Mouse (Mus musculus): ENCODE measurements at regions not wholly inside any gene's neighbourhood (a gene's known extent, or its start where the extent isn't known, plus 50 kb on each side); places are given as distances from the start of the nearest gene placed in this dataset.

DNA sequence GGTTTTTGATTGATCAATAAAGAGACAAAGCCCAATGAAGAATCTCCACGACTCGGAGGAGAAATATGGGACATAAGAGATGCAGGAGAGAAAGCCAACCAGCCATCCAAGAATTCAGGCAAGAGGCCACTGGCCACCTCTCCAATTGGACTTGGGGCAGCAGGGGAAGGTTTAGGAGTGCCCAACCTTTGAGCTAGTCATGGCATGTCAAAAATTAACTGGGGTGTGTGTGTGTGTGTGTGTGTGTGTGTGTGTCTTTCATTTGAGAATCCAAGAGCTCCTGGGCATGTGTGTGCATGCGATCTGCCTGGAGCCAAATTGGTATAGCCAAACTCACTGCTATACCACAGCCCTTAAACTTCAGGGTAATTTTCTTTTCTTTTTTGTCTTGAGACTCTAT lies 51.6 kb upstream of the Cecr2 start:
- Histone ChIP-seq H3K4me3 (replicated peaks) (no peak overlapping the region), H3K4me1 (replicated peaks) (no peaks in the 10 kb centered on the region), H3K4me2 (replicated peaks) (no peak overlapping the region), H3K27ac (no peak overlapping the region), H3K9me3 (no peaks in the 10 kb centered on the region), H3K27me3 (no peaks in the 10 kb centered on the region), H3K9ac (replicated peaks) (no peak overlapping the region), H3K36me3 (no peaks in the 10 kb centered on the region)
- no peak for ATAC-seq
- 93% methylated on average over 3 of the region's 3 CpGs for WGBS

- no peak overlapping the region for H3K4me3 ChIP-seq (replicated peaks)
- H3K27me3 ChIP-seq, result no peaks in the 10 kb centered on the region
- no peaks in the 10 kb centered on the region for H3K9me3 ChIP-seq
- no peaks in the 10 kb centered on the region for H3K4me1 ChIP-seq (replicated peaks)
- no peak for ATAC-seq
- H3K36me3 ChIP-seq, result no peaks in the 10 kb centered on the region
- H3K9ac ChIP-seq (replicated peaks), result no peak overlapping the region
- 73% methylated on average over 7 of the region's 7 CpGs for WGBS
- no peak overlapping the region for H3K4me2 ChIP-seq (replicated peaks)
- no peak overlapping the region for H3K27ac ChIP-seq
Observed at GRCm38 (mm10) chr6:120612346-120612745, 53.8 kb upstream of the Cecr2 start.

DNA sequence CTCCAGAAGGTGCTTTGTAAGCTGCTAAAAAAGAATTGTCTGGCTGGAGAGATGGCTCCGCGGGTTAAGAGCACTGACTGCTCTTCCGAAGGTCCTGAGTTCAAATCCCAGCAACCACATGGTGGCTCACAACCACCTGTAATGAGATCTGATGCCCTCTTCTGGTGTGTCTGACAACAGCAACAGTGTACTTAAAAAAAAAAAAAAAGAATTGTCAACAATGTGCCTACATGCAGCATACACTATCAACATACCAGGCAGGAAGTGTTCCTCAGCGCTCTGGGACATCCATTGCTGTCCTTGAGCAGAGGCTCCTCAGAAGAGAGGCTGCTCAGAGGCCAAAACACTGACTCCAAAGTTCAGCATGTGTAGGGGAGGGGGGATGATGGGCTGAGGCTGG lies 56.3 kb upstream of the Cecr2 start:
- ATAC-seq, result no peak
- Histone ChIP-seq H3K9me3 (no peaks in the 10 kb centered on the region), H3K27ac (no peak overlapping the region), H3K4me3 (replicated peaks) (no peak overlapping the region), H3K4me1 (replicated peaks) (peaks cover under 1% of the 10 kb centered on the region; the same call in 1 of the 2 replicates), H3K9ac (replicated peaks) (no peak overlapping the region), H3K4me2 (replicated peaks) (no peak overlapping the region), H3K36me3 (no peaks in the 10 kb centered on the region), H3K27me3 (no peaks in the 10 kb centered on the region)
- WGBS, result 80% methylated on average over 4 of the region's 4 CpGs

DNA sequence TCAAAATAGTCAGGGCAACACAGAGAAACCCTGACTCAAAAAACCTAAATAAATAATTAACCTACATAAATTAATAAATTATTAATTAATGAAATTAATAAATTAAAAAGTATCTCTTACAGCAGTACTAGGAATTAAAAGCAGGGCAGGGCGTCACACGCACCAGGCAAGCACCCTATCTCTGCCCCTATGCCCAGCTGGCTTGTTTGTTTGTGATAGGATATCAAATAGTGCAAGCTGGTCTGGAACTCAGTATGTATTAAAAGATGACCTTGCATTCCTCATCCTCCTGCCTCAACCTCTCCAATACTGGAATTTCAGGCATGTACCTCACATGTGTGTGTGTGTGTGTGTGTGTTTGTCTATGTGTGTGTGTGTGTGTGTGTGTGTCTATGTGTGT lies 60.7 kb upstream of the Cecr2 start:
- no peak overlapping the region for H3K27ac ChIP-seq
- ATAC-seq, result no peak
- no peaks in the 10 kb centered on the region for H3K9me3 ChIP-seq
- no peaks in the 10 kb centered on the region for H3K27me3 ChIP-seq
- H3K4me3 ChIP-seq (replicated peaks), result no peak overlapping the region
- no peak overlapping the region for H3K4me2 ChIP-seq (replicated peaks)
- H3K36me3 ChIP-seq, result no peaks in the 10 kb centered on the region
- no peak overlapping the region for H3K9ac ChIP-seq (replicated peaks)
- 91% methylated on average over 2 of the region's 2 CpGs for WGBS
- H3K4me1 ChIP-seq (replicated peaks), result peaks cover 8% of the 10 kb centered on the region

DNA sequence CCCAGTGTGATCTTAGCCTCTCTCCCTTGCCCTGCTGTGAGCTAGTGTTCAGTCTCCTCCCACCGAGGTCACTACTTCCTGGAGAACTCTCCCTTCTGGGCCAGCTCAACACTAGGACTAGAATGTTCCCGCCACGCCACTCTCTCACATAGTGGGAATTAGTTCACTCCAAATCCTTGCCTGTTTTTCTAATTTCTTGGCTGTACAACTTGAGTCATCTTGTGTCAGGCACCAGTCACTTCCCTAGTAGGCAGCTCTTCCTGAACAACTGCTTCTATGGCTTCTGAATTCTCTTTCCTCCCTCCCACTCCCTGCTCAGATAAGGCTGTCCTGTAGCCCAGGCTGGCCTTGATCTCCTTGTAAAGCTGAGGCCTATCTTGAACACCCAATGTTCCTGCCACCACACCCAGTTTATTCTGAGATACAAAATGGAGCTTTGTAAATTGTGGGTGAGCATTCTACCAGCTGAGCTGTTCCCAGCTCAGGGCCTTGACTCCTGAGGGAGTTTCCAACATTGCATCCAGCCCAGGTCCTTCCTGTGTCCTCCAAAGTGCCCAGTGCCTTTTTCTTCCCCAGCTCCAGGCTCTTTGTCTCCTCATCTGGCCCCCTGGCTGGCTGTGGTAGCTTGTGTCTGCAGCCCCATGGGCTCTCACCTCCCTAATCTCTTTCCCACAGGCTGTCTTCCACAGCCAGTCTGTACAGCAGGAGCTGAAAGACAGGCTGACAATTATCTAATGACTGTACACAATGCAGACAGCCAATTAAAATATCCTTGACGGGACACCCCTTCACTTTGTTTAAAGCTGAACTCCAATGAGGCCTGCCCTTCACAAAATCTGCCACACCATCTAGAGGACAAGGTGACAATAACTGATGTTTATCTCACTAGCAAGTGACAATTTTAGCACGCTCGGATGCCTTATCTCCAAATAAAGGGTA lies 61.9 kb upstream of the Cecr2 start:
- H3K4me3 ChIP-seq (replicated peaks), result no peak overlapping the region
- peak overlapping the region; percentile 54 for H3K27ac ChIP-seq
- ATAC-seq, result no peak
- no peaks in the 10 kb centered on the region for H3K9me3 ChIP-seq
- H3K9ac ChIP-seq (replicated peaks), result no peak overlapping the region
- no peak overlapping the region for H3K4me2 ChIP-seq (replicated peaks)
- H3K4me1 ChIP-seq (replicated peaks), result peaks cover 8% of the 10 kb centered on the region
- WGBS, result 43% methylated on average over 6 of the region's 6 CpGs
- no peaks in the 10 kb centered on the region for H3K27me3 ChIP-seq
- no peaks in the 10 kb centered on the region for H3K36me3 ChIP-seq

- Histone ChIP-seq H3K27me3 (no peaks in the 10 kb centered on the region), H3K9me3 (no peaks in the 10 kb centered on the region), H3K4me2 (replicated peaks) (no peak overlapping the region), H3K27ac (no peak overlapping the region), H3K9ac (replicated peaks) (no peak overlapping the region), H3K4me3 (replicated peaks) (no peak overlapping the region), H3K36me3 (no peaks in the 10 kb centered on the region), H3K4me1 (replicated peaks) (peaks cover 8% of the 10 kb centered on the region)
- 47% methylated on average over 2 of the region's 2 CpGs for WGBS
- ATAC-seq, result no peak
Observed at GRCm38 (mm10) chr6:120603454-120603853, 62.7 kb upstream of the Cecr2 start.

GRCm38 (mm10) chr6:120600376-120600775 lies 65.8 kb upstream of the Cecr2 start:
- Histone ChIP-seq H3K4me2 (replicated peaks) (no peak overlapping the region), H3K4me1 (replicated peaks) (peaks cover 8% of the 10 kb centered on the region), H3K9me3 (no peaks in the 10 kb centered on the region), H3K27ac (no peak overlapping the region), H3K27me3 (no peaks in the 10 kb centered on the region), H3K36me3 (no peaks in the 10 kb centered on the region), H3K4me3 (replicated peaks) (no peak overlapping the region), H3K9ac (replicated peaks) (no peak overlapping the region)
- 86% methylated on average over 2 of the region's 2 CpGs for WGBS
- ATAC-seq, result no peak

DNA sequence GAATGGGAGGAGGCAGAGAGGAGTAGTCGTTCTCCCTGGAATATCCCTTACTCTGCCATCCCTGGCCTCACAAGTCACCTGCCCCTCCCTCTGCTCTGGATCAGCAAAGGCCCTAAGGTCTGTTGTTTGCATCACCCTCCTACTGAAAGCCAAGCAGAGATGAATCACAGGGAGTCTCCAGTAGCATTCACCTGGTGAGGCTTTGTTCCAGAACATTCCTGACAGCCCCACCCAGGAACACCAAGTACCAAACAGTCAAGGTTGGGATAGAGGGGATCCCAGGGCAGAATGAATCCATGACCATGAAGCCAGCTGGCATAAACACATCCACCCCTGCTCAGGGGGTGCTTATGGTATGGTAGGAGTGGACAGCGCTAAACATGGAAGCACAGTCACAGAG lies 67.4 kb upstream of the Hdhd5 start:
- no peaks in the 10 kb centered on the region for H3K36me3 ChIP-seq

GRCm38 (mm10) chr6:120597887-120598286 lies 66.8 kb upstream of the Hdhd5 start:
- no peak for ATAC-seq
- no peaks in the 10 kb centered on the region for H3K27me3 ChIP-seq
- H3K4me1 ChIP-seq (replicated peaks), result no peaks in the 10 kb centered on the region; the same call in 1 of the 2 replicates
- 34% methylated on average over 3 of the region's 3 CpGs for WGBS
- no peak overlapping the region for H3K27ac ChIP-seq
- no peaks in the 10 kb centered on the region for H3K9me3 ChIP-seq
- no peak overlapping the region for H3K9ac ChIP-seq (replicated peaks)
- no peak overlapping the region for H3K4me2 ChIP-seq (replicated peaks)
- H3K36me3 ChIP-seq, result no peaks in the 10 kb centered on the region
- H3K4me3 ChIP-seq (replicated peaks), result no peak overlapping the region

More for the DNA sequence above, 67.4 kb upstream of the Hdhd5 start:
- 75% methylated on average over 2 of the region's 2 CpGs for WGBS
- Histone ChIP-seq H3K27ac (no peak overlapping the region), H3K9me3 (no peaks in the 10 kb centered on the region), H3K9ac (replicated peaks) (no peak overlapping the region), H3K27me3 (no peaks in the 10 kb centered on the region), H3K4me2 (replicated peaks) (no peak overlapping the region), H3K4me1 (replicated peaks) (no peaks in the 10 kb centered on the region), H3K4me3 (replicated peaks) (no peak overlapping the region)
- ATAC-seq, result no peak

GRCm38 (mm10) chr6:120596717-120597116 lies 65.6 kb upstream of the Hdhd5 start:
- WGBS, result 93% methylated on average over 3 of the region's 3 CpGs
- H3K4me3 ChIP-seq (replicated peaks), result no peak overlapping the region
- no peak overlapping the region for H3K9ac ChIP-seq (replicated peaks)
- H3K36me3 ChIP-seq, result no peaks in the 10 kb centered on the region
- H3K4me1 ChIP-seq (replicated peaks), result peaks cover 12% of the 10 kb centered on the region
- H3K4me2 ChIP-seq (replicated peaks), result no peak overlapping the region
- no peak for ATAC-seq
- no peaks in the 10 kb centered on the region for H3K27me3 ChIP-seq
- H3K27ac ChIP-seq, result no peak overlapping the region
- no peaks in the 10 kb centered on the region for H3K9me3 ChIP-seq

DNA sequence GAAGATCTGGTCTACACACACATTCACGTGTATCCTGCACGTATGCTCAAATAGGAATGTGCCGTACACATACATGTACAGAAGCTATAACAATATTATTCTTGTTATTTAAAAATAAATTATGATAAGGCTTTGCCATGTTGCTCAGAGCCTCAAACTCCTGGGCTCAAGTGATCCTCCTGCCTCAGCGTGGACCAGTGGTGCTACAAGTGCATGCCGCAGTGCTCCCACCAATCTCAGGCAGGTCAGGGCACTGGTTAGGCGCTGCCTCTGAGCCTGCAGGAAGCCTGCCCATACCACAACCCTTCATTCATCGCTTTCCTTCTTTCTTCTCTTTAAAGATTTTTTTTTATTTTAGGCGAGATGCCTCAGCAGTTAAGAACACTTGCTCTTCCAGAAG lies 63.3 kb upstream of the Hdhd5 start:
- H3K4me1 ChIP-seq (replicated peaks), result peaks cover 13% of the 10 kb centered on the region
- H3K9ac ChIP-seq (replicated peaks), result no peak overlapping the region
- H3K4me2 ChIP-seq (replicated peaks), result no peak overlapping the region
- no peak for ATAC-seq
- H3K4me3 ChIP-seq (replicated peaks), result no peak overlapping the region
- H3K9me3 ChIP-seq, result no peaks in the 10 kb centered on the region
- no peak overlapping the region for H3K27ac ChIP-seq
- WGBS, result 92% methylated on average over 8 of the region's 8 CpGs
- no peaks in the 10 kb centered on the region for H3K36me3 ChIP-seq
- no peaks in the 10 kb centered on the region for H3K27me3 ChIP-seq

DNA sequence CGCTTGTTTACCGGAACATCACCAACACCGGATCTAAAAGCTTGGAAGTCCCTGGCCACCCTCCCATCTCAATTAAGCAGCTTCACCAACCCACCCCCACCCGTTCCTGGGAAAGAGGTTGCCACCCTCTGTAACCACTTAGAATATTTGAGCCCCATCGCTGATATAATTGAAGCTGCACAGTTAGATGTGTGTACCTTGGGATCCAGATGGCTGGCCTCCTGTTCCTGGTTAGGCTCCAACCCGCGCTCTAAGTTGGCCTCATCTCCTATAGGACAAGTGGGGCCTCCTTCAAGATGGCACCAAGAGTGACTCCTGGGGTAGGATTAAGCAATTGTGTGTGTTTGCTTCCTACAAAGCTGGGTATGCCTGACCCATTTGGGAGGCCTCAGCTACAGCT lies 61.6 kb upstream of the Hdhd5 start:
- H3K27me3 ChIP-seq, result no peaks in the 10 kb centered on the region
- ATAC-seq, result no peak
- H3K27ac ChIP-seq, result peak overlapping the region; percentile 54
- no peaks in the 10 kb centered on the region for H3K9me3 ChIP-seq
- no peaks in the 10 kb centered on the region for H3K36me3 ChIP-seq
- no peak overlapping the region for H3K4me3 ChIP-seq (replicated peaks)
- peaks cover 13% of the 10 kb centered on the region for H3K4me1 ChIP-seq (replicated peaks)
- no peak overlapping the region for H3K4me2 ChIP-seq (replicated peaks)
- H3K9ac ChIP-seq (replicated peaks), result no peak overlapping the region
- 29% methylated on average over 7 of the region's 7 CpGs for WGBS
